Mouse (Mus musculus): ENCODE results near the gene Dolpp1.

DNA sequence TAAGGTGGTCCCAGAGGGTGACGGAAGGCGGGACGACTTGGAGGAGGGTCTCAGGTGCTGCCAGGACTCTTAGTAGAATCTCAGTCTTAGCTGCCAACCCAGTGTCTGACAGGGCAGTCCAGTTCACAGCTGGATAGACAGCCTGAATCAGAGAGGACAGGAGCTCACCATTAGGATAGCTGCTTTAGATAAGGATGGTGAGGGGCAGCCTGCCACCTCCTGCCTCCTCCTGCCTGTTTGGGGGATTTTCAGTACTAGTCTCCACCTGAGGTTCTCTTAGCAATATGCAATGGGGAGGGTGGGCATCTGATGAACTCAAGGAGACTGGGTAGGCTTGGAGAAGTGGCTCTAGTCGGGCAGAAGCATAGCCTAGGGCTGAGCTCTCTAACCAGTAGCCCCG lies 22.6 kb downstream of the Dolpp1 start:
- TF ChIP-seq POLR2A (IDR thresholded peaks at IDR 0.05; ENCODE audit: insufficient read depth, low read depth, low read length) = no peak
- TF ChIP-seq CTCF (IDR thresholded peaks at IDR 0.05; ENCODE audit: insufficient read depth, low read depth, low read length) = no peak

Measured in olfactory bulb, adult 2 months (tissue).